Mouse (Mus musculus): ENCODE data around the gene Aars2. TPM values are rescaled to one million over a fixed set of nuclear protein-coding genes. Genes with fewer than 3 reads are reported as not detected.

Aars2 gene
- polyA plus RNA-seq, 1 experiment = 7.3 TPM

DNA sequence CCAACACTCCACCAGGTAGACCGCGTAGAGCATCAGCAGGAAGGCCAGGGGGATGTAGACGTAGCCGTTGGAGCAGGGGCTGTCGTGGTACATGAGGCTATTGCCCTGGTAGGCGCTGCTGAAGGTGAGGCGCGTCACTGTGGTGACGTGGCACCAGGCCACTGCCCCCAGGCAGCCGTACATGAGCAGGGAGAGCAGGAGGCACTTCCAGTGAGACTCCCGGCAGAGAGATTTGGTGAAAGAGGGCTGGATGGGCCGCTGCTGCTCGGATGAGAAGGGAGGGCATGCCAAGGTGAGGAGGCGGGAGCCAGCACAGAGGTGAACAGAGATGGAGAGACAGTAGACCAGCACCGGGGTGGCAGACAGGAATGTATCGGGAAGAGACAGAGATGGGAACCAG lies 40.3 kb downstream of the Aars2 start:
- no peaks in the 10 kb centered on the region for H3K4me1 ChIP-seq (ENCODE audit: control insufficient read depth, insufficient read depth, low read length)
- H3K27ac ChIP-seq (ENCODE audit: insufficient read depth, low read length) = no peak overlapping the region
- no peak for TF ChIP-seq POLR2A (IDR thresholded peaks at IDR 0.05; ENCODE audit: low read depth, low read length)
- TF ChIP-seq CTCF (IDR thresholded peaks at IDR 0.05; ENCODE audit: borderline replicate concordance, insufficient read depth, low read length) = no peak
- H3K4me3 ChIP-seq (ENCODE audit: insufficient read depth, low read length) = no peak overlapping the region

DNA sequence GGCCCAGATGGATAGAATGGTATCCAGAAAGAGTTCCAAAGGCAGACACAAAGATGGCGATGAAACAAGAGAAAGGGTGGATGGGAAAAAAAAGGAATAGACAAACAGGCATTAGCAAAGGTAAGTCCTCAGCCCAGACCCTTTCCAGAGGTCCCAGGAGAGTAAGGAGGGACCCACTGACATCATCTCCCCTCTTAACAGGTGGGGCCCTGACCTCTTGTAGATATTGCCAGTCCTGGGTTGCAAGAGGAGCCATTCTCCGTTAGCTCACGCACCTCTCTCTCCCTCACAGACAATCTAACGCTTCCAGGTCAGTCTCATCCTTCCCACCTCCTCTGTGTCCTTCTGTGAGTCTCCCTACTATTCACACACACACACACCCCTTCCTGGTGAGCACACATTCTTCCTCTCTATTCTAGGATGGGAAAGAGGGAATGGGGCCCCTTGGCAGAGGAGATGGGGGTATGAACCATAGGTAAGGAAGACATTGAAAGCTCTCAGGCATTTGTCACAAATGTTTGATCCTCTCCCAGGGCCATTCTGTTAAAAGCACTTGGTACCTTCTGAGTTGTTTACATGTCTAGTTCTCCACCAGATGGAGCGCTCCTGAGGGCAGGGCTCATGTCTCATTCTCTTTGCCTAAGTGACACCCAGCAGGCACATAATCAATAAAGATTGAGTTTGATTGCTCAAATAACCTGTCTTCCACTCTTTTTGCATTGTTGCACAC lies 41.0 kb downstream of the Aars2 start:
- H3K4me3 ChIP-seq (ENCODE audit: insufficient read depth, low read length) = no peak overlapping the region
- no peaks in the 10 kb centered on the region for H3K4me1 ChIP-seq (ENCODE audit: control insufficient read depth, insufficient read depth, low read length)

DNA sequence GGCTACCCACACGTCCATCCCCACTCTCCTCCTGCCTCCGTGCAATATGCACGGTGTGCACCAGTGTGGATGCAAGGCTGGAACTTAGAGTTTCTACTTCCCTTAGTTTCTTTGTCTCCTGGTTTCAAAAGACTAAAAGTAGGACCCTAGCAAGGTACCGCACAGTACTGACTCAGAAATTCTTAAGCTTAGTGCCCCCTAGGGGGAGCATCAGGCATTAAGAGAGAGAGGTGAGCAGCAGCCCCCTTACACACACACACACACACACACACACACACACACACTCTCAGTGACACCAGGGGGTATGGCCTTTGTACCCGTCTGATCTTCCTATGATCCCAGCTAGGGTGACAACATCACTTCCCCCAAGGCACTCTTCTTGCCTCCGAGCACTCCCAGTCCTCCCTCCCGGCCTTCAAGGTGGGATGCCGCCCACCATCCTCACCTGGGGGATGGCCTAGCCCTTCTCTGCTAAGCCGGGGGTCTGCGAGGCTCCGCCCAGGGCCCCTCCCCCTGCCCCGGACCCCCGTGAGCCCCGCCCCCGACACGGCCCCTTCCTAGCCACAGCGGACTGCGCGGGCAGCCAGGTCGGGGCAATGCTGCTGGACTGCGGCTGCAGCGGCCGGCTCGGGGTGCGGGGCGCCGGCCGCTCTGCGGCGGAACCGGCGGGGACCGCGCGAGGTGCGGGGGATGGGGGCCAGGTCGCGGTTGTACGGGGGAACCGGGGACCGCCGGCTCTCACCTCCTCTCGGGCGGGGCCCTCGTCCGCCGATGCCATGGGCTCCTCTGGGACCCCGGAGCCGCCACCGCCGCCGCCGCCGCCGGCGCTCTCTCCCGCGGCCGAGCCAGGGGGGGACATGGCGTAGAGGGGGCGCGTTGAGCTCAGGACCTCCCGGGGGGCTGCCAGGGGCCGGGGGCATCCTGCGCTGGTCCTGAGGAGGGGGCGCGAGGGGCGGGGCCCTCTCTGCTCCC lies 42.2 kb downstream of the Aars2 start:
- Histone ChIP-seq H3K4me3 (ENCODE audit: insufficient read depth, low read length) (no peak overlapping the region), H3K4me1 (ENCODE audit: control insufficient read depth, insufficient read depth, low read length) (no peaks in the 10 kb centered on the region), H3K27ac (ENCODE audit: insufficient read depth, low read length) (no peak overlapping the region)
- no peak for TF ChIP-seq CTCF (IDR thresholded peaks at IDR 0.05; ENCODE audit: borderline replicate concordance, insufficient read depth, low read length)
- TF ChIP-seq POLR2A (IDR thresholded peaks at IDR 0.05; ENCODE audit: low read depth, low read length) = no peak

More for the DNA sequence above, 41.0 kb downstream of the Aars2 start:
- no peak for TF ChIP-seq CTCF (IDR thresholded peaks at IDR 0.05; ENCODE audit: borderline replicate concordance, insufficient read depth, low read length)
- H3K27ac ChIP-seq (ENCODE audit: insufficient read depth, low read length) = no peak overlapping the region

DNA sequence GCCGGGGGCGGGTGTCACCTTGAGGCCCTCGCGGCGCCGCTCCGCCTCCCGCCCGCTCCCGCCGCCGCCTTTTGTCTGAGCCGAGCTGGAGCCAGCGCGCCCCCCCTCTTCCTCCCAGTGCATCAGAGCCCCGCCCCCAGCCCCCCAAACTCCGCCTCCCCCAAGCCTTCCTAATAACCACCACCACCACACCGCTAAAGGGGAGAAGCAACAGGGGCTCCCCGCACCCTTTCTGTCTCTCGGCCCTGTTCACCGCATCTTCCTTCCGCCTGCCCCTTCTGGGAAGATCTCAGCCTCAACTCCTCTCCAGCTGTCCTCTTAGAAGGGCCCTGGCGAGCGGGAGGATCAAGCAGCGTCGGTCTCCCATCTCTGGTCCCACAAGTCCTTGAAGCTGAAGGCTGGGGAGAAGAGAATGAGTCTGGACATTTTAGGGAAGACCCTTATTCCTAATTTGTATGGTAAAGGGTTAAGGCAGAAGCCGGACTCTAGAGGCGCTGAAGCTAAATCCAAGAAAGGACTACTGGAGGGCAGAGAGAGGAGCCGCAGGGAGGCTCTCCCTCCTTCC lies 43.1 kb downstream of the Aars2 start, which contains the start of gene Tmem151b:
Tmem151b (minus strand) TSS at position 61 of the 565 bp plus-strand sequence.
- Histone ChIP-seq H3K4me3 (ENCODE audit: insufficient read depth, low read length) (peak within 1 kb of the TSS; percentile 34), H3K27ac (ENCODE audit: insufficient read depth, low read length) (no peak within 1 kb of the TSS)

DNA sequence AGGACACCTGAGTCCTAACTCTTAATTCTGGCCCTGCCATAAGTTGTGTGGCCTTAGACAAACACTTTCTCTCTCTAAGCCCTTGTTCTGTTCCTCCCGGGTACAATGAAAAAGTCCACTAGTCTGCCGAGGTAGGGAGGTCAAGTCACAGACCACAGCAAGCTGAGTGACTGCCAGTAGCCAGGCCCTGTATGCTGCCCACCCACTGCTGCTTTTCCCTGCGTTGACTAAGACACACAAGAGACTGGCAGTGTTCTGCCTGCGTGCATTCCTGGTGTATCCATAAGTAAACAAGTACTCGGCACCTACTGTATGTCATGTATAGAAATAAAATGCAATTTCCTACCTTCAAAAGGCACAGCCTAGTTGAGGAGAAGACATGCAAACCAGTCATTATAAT lies 43.6 kb downstream of the Aars2 start:
- TF ChIP-seq CTCF (IDR thresholded peaks at IDR 0.05; ENCODE audit: borderline replicate concordance, insufficient read depth, low read length) (no peak), POLR2A (IDR thresholded peaks at IDR 0.05; ENCODE audit: low read depth, low read length) (no peak)
- Histone ChIP-seq H3K27ac (ENCODE audit: insufficient read depth, low read length) (no peak overlapping the region), H3K4me1 (ENCODE audit: control insufficient read depth, insufficient read depth, low read length) (no peaks in the 10 kb centered on the region), H3K4me3 (ENCODE audit: insufficient read depth, low read length) (no peak overlapping the region)

More for the DNA sequence above, 43.1 kb downstream of the Aars2 start, which contains the start of gene Tmem151b:
- no peak for TF ChIP-seq POLR2A (IDR thresholded peaks at IDR 0.05; ENCODE audit: low read depth, low read length)
- no peak for TF ChIP-seq CTCF (IDR thresholded peaks at IDR 0.05; ENCODE audit: borderline replicate concordance, insufficient read depth, low read length)
- no peaks in the 10 kb centered on the region for H3K4me1 ChIP-seq (ENCODE audit: control insufficient read depth, insufficient read depth, low read length)

DNA sequence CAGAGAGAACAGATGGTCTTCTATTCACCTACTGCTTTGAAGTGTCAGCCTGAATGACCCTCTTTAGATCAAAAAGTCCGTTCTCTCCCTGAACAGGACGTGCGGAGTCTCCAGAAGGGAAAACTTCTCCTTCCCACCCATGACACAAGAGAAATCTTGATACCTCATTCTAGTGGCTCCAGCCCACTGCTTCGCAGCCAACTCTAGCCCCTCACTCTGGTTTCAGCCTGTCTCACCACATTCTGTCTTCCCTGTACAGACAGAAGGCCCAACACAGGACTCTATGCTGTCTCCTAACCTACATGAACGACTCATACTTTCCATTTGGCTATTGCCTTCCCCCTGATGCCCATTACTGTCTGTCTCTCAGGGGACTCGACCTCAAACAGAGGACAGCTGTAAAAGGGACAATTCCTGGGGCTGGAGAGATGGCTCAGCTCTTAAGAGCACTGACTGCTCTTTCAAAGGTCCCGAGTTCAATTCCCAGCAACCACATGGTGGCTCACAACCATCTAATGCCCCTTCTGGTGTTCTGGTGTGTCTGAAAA lies 44.7 kb downstream of the Aars2 start:
- TF ChIP-seq POLR2A (IDR thresholded peaks at IDR 0.05; ENCODE audit: low read depth, low read length) = no peak
- TF ChIP-seq CTCF (IDR thresholded peaks at IDR 0.05; ENCODE audit: borderline replicate concordance, insufficient read depth, low read length) = no peak
- no peaks in the 10 kb centered on the region for H3K4me1 ChIP-seq (ENCODE audit: control insufficient read depth, insufficient read depth, low read length)
- no peak overlapping the region for H3K27ac ChIP-seq (ENCODE audit: insufficient read depth, low read length)
- no peak overlapping the region for H3K4me3 ChIP-seq (ENCODE audit: insufficient read depth, low read length)

DNA sequence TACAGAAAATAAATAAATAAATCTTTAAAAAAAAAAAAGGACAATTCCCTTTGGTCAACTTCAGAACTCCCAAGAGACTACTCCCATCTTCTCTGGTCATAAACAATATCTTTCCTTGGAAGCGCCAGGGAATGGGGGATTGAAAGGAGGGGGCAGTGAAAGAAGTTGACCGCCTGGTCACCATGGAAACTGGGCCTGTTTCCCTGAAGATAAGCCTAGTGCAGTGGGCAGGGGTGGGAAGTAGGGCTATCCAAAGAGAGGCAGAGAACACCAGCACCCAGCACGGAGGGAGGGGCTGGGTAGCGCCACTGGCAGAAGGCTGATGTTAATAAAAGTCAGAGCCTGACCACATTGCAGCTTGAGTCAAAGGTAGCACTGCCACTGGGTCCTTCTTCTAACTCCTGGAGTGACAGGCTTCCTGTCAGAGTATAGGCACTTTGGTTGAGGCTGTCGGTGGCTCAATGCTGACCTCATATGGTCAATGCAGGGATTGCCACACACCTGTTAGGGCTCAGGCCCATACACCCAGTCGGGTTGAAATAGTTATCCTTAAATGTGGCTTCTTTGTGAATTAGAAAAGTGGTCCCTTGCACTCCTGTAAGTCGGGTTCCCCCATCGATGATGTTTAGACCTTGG lies 45.3 kb downstream of the Aars2 start:
- Histone ChIP-seq H3K27ac (ENCODE audit: insufficient read depth, low read length) (no peak overlapping the region), H3K4me3 (ENCODE audit: insufficient read depth, low read length) (no peak overlapping the region), H3K4me1 (ENCODE audit: control insufficient read depth, insufficient read depth, low read length) (no peaks in the 10 kb centered on the region; the same call in 1 of the 2 replicates)
- TF ChIP-seq POLR2A (IDR thresholded peaks at IDR 0.05; ENCODE audit: low read depth, low read length) (no peak), CTCF (IDR thresholded peaks at IDR 0.05; ENCODE audit: borderline replicate concordance, insufficient read depth, low read length) (peak; percentile 83)

DNA sequence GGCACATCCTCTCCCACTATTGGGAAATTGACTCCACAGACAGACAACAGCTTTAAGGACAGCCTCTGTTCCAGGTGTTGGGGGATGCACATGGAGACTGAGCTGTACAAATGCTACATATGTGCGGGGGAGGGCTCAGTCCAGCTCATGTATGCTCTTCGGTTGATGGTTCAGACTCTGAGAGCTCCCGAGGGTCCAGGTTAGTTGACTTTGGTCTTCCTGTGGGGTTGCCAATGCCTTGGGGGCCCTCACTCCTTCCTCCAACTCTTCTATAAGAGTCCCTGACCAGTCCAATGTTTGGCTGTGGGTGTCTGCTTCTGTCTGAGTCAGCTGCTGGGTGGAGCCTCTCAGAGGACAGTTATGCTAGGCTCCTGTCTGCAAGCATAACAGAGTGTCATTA lies 46.4 kb downstream of the Aars2 start:
- no peak overlapping the region for H3K27ac ChIP-seq (ENCODE audit: insufficient read depth, low read length)
- H3K4me3 ChIP-seq (ENCODE audit: insufficient read depth, low read length) = no peak overlapping the region
- TF ChIP-seq POLR2A (IDR thresholded peaks at IDR 0.05; ENCODE audit: low read depth, low read length) (no peak), CTCF (IDR thresholded peaks at IDR 0.05; ENCODE audit: borderline replicate concordance, insufficient read depth, low read length) (no peak)
- no peaks in the 10 kb centered on the region; the same call in 1 of the 2 replicates for H3K4me1 ChIP-seq (ENCODE audit: control insufficient read depth, insufficient read depth, low read length)

DNA sequence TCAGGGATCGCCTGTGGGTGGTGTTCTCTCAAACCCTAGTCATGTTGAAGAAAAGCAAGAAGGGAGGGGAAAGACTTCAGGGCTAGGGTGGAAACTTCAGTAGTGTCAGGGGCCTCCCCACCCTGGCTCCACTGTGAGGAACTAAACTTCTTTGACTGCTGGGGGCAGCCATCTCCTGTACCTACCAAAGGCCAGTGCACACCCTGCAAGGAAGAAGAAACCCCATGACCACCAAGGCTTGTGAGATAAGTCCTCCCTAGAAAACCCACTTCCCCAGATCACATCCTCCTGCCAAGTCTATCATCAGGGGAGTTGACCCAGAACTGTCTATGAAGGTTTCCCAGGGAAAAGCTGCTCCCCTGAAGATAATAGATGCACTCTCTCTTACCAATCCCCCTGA lies 47.8 kb downstream of the Aars2 start:
- Histone ChIP-seq H3K4me3 (ENCODE audit: insufficient read depth, low read length) (no peak overlapping the region), H3K4me1 (ENCODE audit: control insufficient read depth, insufficient read depth, low read length) (no peaks in the 10 kb centered on the region; the same call in 1 of the 2 replicates), H3K27ac (ENCODE audit: insufficient read depth, low read length) (no peak overlapping the region)
- TF ChIP-seq POLR2A (IDR thresholded peaks at IDR 0.05; ENCODE audit: low read depth, low read length) (no peak), CTCF (IDR thresholded peaks at IDR 0.05; ENCODE audit: borderline replicate concordance, insufficient read depth, low read length) (no peak)

All from embryonic fibroblast, embryonic 13.5 days (primary cell).